Comparison of ENCODE assay signal across 19 mouse cellular contexts in the genomic region with DNA sequence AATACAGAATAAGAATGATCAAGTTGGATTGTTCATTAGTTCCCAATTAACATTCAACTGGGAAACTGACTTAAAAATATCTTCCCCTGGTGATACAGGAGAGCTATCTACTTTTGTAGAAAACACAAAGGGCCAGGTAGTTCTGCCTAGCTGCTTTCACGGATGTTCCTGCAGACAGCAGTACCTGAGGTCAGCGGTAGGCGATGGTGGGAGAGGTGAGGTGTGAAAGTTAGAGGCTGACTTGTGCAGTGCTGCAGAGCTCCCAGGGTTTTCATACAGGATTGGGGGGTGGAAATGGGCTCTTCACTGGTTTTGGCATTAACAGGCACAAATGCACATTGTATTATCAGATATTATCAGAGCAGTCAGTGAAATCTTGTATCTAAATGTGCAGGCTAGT.
"Had no signal": no experiment of that assay in that cellular context is flagged by ENCODE, and none has a peak within 500 bp of the region (broad histone marks: within the 10 kb centered on the region; RNA-seq: fewer than 3 reads in every experiment).

No protein-coding gene starts in this region.

- H3K36me3 ChIP-seq: limb, embryonic 10.5 days; limb, embryonic 13.5 days; midbrain, embryonic 10.5 days; midbrain, embryonic 13.5 days; neural tube, embryonic 13.5 days had no signal

- H3K4me2 ChIP-seq: limb, embryonic 13.5 days; lung, embryonic 14.5 days; midbrain, embryonic 13.5 days; neural tube, embryonic 13.5 days had no signal

- H3K4me1 ChIP-seq: megakaryocyte, embryonic 14.5 days had no signal

- ATAC-seq: liver, postnatal 0 days; lung, postnatal 0 days; midbrain, embryonic 13.5 days; midbrain, embryonic 16.5 days had no signal

- H3K9me3 ChIP-seq: limb, embryonic 10.5 days; limb, embryonic 13.5 days; megakaryocyte, embryonic 14.5 days; midbrain, embryonic 10.5 days; midbrain, embryonic 13.5 days; neural tube, embryonic 13.5 days had no signal

- DNase-seq: kidney, postnatal 25 days; layer of hippocampus, adult 9-11 months; liver; liver, postnatal 0 days; lung, embryonic 14.5 days; thymus, adult 18-20 months; thymus, postnatal 36 days had no signal

- H3K9ac ChIP-seq: limb, embryonic 13.5 days; liver, embryonic 14.5 days; liver, postnatal 0 days; lung, embryonic 14.5 days; midbrain, embryonic 13.5 days; neural tube, embryonic 13.5 days had no signal

- H3K4me3 ChIP-seq: layer of hippocampus, adult 2 months; limb, embryonic 10.5 days; limb, embryonic 13.5 days; megakaryocyte, embryonic 14.5 days; midbrain, embryonic 10.5 days; midbrain, embryonic 13.5 days; myocyte; neural tube, embryonic 13.5 days had no signal

- H3K27ac ChIP-seq: kidney, postnatal 0 days; limb, embryonic 10.5 days; limb, embryonic 13.5 days; liver, embryonic 14.5 days; midbrain, embryonic 10.5 days; midbrain, embryonic 13.5 days; neural tube, embryonic 13.5 days had no signal
